Mouse (Mus musculus) 3T3-L1 (cell line): Measurements from ENCODE around the gene Cdk4.

Experiments used
- DNase-seq: peaks from one replicate; pipeline ENCODE4 v3.0.0-alpha.2; 2015; ENCODE audit warnings: low read depth, low spot score

The Cdk4 gene

GRCm38 (mm10) chr10:127063239-127063872 is at the start of gene Cdk4:
TSS of gene Cdk4 (plus strand) at chr10:127063534.
- peak; percentile 97 for DNase-seq

- peak; percentile 37 for DNase-seq
Observed at GRCm38 (mm10) chr10:127016488-127016887, 46.8 kb upstream of the Cdk4 start.

DNA sequence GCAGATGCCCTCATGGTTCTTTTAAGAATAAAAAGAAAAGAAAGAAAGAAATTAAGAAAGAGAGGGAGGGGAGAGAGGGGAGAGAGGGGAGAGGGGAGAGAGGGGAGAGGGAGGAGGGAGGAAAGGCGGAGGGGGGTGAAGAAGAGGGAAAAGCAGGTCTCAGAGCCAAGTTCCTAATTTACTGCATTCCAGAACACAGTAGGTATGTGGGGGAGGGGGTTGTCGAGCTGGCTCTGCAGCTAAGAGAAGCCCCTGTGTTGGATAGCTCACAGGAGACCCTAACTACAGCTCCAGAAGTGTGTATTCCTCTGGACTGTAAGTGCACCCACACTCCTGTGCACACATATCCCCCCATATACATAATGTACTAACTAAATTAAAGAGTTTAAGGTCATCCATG is 46.3 kb upstream of the Cdk4 start:
- DNase-seq, result no peak

DNA sequence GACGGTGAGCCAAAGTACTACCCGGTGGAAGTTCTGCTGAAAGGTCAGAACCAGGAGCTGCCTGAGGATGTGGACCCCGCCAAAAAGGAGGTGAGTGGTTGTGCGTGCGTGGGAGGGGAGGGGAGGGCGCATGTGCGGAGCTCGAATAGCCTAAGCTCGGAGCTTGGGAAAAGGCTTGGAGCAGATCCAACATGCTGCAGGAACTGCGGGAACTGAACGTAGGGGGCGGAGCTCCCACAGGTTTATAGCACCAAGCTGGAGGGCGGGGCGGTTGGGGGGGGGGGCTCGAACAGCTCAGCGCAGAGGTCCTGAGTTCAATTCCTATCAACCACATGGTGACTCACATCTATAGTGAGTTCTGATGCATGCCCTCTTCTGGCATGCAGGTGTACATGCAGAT is 44.9 kb upstream of the Cdk4 start:
- DNase-seq, result no peak

GRCm38 (mm10) chr10:127030336-127031296 is 32.7 kb upstream of the Cdk4 start, which contains the start of gene Tsfm:
TSS of gene Tsfm (minus strand) at chr10:127030840.
- DNase-seq, result peak; percentile 87

GRCm38 (mm10) chr10:127033301-127033741 is 30.0 kb upstream of the Cdk4 start:
- DNase-seq, result no peak

- DNase-seq, result no peak
Observed at GRCm38 (mm10) chr10:127036273-127036672, 27.1 kb upstream of the Cdk4 start.

- DNase-seq, result no peak
Observed at GRCm38 (mm10) chr10:127037641-127038040, 25.7 kb upstream of the Cdk4 start.

DNA sequence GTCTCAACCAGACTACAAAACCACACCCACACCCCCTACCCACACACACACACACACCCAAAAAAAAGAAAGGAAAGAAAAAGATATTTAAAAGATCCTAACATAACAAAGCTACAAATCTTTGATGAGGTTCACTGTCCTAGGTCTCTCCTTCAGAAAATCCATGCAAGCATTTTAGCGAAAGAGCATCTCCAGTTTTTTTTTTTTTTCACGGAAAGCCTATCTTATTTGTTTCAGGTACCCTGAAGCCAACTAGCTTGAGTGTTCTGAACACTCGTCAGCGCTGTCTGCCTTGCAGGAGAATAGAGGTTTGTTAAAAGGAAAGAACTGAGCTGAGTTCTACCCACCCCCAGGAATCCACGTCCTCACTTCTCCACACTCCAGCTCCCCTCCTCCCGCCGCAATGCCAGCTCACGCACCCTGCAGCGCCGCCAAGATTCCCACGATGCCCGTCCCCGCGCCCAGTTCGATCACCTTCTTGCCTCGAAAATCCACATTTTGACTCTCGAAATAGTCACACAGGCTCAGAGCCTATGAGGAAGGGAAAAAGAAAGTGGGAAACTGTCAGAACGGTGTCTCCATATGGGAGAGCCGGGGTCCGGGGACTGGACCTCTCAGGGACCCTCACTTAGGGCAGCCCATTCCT is 22.6 kb upstream of the Cdk4 start:
- peak; percentile 41 for DNase-seq

DNA sequence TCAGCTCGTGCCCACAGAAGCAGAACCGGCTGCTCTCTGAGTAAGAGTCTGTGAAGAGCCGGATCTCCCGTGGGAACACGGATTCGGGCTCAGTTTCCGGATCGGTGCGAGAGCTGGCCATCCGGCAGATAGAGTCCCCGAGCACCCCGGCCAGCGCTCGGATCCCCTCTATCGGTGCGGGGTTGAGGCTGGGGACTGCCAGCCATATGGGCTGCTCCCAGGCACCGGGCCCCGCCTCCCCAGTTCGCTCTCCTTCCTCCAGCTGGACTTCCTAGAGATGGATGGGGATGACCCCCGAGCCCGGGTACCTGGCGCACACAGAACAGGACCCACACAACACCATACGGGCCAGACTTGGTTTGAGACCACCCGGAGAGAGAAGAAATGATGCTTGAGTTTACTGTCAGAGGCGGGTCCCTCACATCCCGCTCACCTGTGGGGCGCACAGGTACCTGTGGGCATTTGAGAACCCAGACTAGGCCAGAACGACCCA is 22.0 kb upstream of the Cdk4 start, which contains the start of the genes Mettl1 and Eef1akmt3:
Gene Mettl1, plus strand, starts transcription at position 141 of the 493 bp plus-strand sequence.
Gene Eef1akmt3, minus strand, starts transcription at position 240 of the 493 bp plus-strand sequence.
- peak; percentile 61 for DNase-seq

GRCm38 (mm10) chr10:127041774-127042338 is 21.5 kb upstream of the Cdk4 start:
- DNase-seq, result peak; percentile 84

- peak; percentile 68 for DNase-seq
Observed at GRCm38 (mm10) chr10:127042468-127043115, 20.7 kb upstream of the Cdk4 start.

DNA sequence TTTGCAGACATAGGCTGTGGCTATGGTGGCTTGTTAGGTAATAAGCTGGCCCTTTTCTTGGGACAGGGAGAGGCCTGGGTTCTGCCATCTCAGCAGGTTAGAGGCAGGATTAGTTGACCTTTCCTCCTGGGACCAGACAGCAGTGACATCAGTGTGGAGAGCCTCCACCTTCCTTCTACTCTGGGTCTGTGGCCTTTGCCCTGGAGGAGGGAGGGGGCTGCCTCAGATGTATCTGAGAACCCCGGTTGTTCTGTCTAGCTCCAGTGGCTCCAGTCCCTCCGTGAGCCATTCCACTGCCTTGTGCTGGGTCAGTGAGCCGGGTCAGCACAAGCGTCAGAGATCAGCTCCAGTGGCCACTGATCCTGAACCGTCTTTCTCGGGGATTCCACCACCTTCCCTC is 20.1 kb upstream of the Cdk4 start:
- DNase-seq, result no peak

- no peak for DNase-seq
Observed at GRCm38 (mm10) chr10:127047954-127048353, 15.4 kb upstream of the Cdk4 start, which contains the start of gene Cyp27b1. TSS of gene Cyp27b1 (plus strand) at chr10:127048250.

DNA sequence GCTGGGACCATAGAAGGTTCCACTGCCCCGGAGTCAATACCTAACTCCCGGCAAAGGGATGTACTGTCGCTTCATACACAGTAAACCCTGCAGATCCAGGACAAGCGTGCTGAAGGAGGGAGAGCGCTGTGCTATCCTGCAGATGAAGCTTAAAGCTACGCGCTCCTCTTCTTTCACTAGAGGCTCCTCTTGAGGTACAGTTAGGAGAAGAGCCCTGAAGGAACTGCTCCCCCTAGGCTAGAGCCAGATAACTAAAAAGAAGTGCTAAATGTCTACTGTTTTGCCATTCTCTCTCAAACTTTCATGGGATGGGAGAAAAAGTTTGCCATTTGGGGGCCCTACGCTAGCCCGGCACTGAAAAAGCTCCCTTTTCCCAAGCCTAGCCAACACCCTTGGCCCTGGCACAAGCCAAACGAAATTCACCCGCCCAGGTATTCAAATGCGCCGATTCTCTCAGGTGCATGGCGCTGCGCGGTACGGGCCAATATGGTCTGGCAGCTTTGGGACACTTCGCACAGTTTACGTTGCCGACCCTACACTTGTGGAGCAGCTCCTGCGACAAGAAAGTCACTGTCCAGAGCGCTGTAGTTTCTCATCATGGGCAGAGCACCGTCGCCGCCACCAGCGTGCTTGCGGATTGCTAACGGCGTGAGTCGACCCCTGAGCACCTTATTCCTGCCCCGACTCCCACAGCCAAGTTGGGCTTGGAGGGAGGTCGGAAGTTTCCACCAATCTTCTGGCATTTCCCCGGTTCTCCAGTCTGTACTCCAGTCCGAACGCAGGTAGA is 14.5 kb upstream of the Cdk4 start:
- DNase-seq, result no peak

GRCm38 (mm10) chr10:127049395-127050118 is 13.8 kb upstream of the Cdk4 start:
- DNase-seq, result no peak

GRCm38 (mm10) chr10:127050119-127050474 is 13.2 kb upstream of the Cdk4 start:
- DNase-seq, result no peak

DNA sequence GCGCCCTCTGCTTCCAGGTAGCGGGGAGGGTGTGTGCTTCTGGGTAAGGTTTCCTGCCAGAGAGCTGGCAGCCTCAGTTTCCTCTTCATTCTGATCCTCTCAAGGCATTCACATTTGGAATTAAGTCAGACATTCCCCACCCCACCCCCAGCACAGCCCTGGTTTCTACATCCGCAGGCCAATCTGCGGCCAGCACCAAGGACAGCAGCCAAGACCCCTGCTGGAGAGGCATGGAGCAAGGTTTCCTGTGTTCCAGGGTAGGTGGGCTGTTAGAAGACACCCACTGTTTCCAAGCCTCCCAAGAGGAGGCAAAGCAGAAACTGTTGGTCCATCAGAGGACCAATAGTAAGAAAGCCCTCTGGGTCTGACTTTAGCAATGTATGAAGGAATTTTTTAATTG is 8.7 kb upstream of the Cdk4 start:
- no peak for DNase-seq

DNA sequence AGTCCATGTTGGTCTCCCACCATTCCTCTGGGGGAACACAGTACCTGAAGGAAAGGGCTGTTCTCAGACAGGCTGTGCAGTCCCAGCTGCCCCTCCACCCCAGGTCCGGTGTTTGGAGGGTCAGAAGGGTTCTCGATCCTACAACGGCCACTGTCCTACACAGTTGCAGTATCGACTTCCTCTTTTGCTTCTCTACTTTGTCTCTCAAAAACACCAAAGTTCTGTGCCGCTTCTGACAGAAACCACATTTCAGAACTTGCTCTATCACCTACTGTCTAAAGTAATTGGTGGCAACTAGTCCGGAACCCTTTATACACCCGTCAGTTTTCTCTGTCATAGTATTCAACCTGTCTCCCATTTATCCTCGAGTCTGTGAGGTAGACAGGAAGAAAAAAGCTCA is 7.9 kb upstream of the Cdk4 start:
- DNase-seq, result no peak
